Mouse (Mus musculus): ENCODE measurements around the gene Fam107a. TPM values are rescaled to one million over a fixed set of nuclear protein-coding genes. Genes with fewer than 3 reads are reported as not detected.

Fam107a gene
- total and polyA plus RNA-seq, 2 experiments from 2014 or later = 2.8 to 23.5 TPM

DNA sequence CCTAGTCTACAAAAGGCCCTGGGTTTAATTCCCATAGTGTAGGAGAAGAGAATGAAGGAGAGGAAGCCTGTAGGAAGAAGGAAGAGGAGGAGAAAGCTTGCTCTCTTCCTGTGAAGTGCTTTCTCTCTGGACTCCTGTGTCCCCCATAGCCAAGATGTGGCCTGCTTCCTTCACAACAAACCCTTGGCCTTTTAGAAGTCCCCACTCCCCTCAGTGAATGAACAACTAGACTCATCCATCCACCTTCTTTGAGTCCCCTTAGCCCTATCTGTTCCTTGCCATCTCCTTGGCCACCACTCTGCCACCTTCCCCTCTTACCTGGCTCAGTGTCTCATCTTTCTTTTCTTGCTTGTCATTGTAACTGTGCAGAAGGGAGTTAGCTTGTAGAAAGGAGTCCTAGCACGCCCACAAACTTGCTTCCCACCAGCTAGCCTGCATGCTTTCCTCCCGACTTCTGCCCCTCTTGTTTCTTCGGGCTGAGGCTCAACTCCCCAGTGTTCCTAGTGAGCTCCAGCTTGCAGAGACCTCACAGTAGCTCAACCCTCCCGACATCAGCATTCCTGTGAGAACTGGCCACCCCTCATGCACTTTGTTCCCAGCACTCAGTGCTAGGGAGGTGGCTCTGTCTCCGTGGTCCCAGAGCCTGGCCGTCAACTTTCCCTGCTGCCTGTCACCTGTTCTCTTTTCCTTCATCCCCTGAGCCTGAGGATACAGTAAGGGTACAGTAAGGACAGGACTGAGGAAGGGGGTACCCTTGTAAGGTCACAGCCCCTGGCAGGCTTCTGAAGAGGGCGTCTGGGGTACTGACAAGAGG, 60.1 kb downstream of the Fam107a start:
- Histone ChIP-seq H3K4me1 (ENCODE audit: insufficient read depth) (no peaks in the 10 kb centered on the region), H3K27me3 (ENCODE audit: insufficient read depth, low read length) (no peaks in the 10 kb centered on the region), H3K27ac (ENCODE audit: low read depth, low read length) (no peak overlapping the region), H3K4me3 (ENCODE audit: low read depth, low read length) (no peak overlapping the region), H3K36me3 (ENCODE audit: insufficient read depth) (no peaks in the 10 kb centered on the region), H3K4me2 (ENCODE audit: low read depth) (no peak overlapping the region), H3K9ac (no peak overlapping the region), H3K9me3 (ENCODE audit: low read length) (no peaks in the 10 kb centered on the region)
- DNase-seq = no peak
- 51% methylated on average over 7 of the region's 7 CpGs for whole genome bisulfite sequencing
- ATAC-seq = no peak
- no peak for TF ChIP-seq CTCF (IDR thresholded peaks at IDR 0.05; ENCODE audit: low read depth)

- no peaks in the 10 kb centered on the region for H3K4me1 ChIP-seq (ENCODE audit: insufficient read depth)
- no peak for ATAC-seq
- no peak for DNase-seq
- H3K9ac ChIP-seq = no peak overlapping the region
- no peaks in the 10 kb centered on the region for H3K9me3 ChIP-seq (ENCODE audit: low read length)
- H3K4me2 ChIP-seq (ENCODE audit: low read depth) = no peak overlapping the region
- no peaks in the 10 kb centered on the region for H3K36me3 ChIP-seq (ENCODE audit: insufficient read depth)
- no peaks in the 10 kb centered on the region for H3K27me3 ChIP-seq (ENCODE audit: insufficient read depth, low read length)
- H3K27ac ChIP-seq (ENCODE audit: low read depth, low read length) = no peak overlapping the region
- no peak for TF ChIP-seq CTCF (IDR thresholded peaks at IDR 0.05; ENCODE audit: low read depth)
- no peak overlapping the region for H3K4me3 ChIP-seq (ENCODE audit: low read depth, low read length)
- WGBS = 77% methylated on average over 5 of the region's 5 CpGs
Observed at GRCm38 (mm10) chr14:8256881-8257280, 60.9 kb downstream of the Fam107a start.

DNA sequence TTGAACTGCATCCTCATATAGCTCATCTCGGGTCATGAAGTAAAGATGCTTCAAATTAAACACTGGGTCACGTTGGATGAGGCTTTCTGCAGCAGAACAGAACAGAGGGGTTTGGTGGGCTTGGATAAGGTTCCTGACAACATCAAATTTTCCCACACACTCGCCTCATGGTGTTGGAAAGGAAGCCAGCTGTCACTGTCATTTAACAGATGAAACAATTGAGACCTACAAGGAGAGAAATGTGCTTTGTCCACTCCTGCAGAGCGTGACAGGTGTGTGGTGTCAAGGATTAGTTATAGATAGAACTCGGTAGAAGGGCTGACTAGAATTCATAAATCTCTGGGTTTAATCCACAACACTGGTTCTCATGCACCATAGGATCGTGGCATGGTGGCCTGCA, 61.8 kb downstream of the Fam107a start:
- WGBS = 74% methylated on average over 6 of the region's 6 CpGs
- DNase-seq = no peak
- no peak for ATAC-seq

GRCm38 (mm10) chr14:8255076-8255729, 62.6 kb downstream of the Fam107a start:
- peak; percentile 85 for ATAC-seq

More for the DNA sequence above, 61.8 kb downstream of the Fam107a start:
- Histone ChIP-seq H3K27ac (ENCODE audit: low read depth, low read length) (no peak overlapping the region), H3K4me2 (ENCODE audit: low read depth) (no peak overlapping the region), H3K9me3 (ENCODE audit: low read length) (no peaks in the 10 kb centered on the region), H3K36me3 (ENCODE audit: insufficient read depth) (no peaks in the 10 kb centered on the region), H3K9ac (no peak overlapping the region), H3K4me1 (ENCODE audit: insufficient read depth) (no peaks in the 10 kb centered on the region), H3K27me3 (ENCODE audit: insufficient read depth, low read length) (no peaks in the 10 kb centered on the region), H3K4me3 (ENCODE audit: low read depth, low read length) (no peak overlapping the region)
- no peak for TF ChIP-seq CTCF (IDR thresholded peaks at IDR 0.05; ENCODE audit: low read depth)

GRCm38 (mm10) chr14:8251330-8251885, 66.4 kb downstream of the Fam107a start:
- Histone ChIP-seq H3K27me3 (ENCODE audit: insufficient read depth, low read length) (no peaks in the 10 kb centered on the region), H3K4me1 (ENCODE audit: insufficient read depth) (no peaks in the 10 kb centered on the region), H3K36me3 (ENCODE audit: insufficient read depth) (no peaks in the 10 kb centered on the region), H3K9me3 (ENCODE audit: low read length) (no peaks in the 10 kb centered on the region), H3K4me2 (ENCODE audit: low read depth) (no peak overlapping the region), H3K9ac (no peak overlapping the region), H3K27ac (ENCODE audit: low read depth, low read length) (no peak overlapping the region), H3K4me3 (ENCODE audit: low read depth, low read length) (no peak overlapping the region)
- WGBS = 86% methylated on average over 8 of the region's 8 CpGs
- no peak for TF ChIP-seq CTCF (IDR thresholded peaks at IDR 0.05; ENCODE audit: low read depth)
- no peak for ATAC-seq
- DNase-seq = no peak

More at GRCm38 (mm10) chr14:8255076-8255729, 62.6 kb downstream of the Fam107a start:
- WGBS = 69% methylated on average over 7 of the region's 7 CpGs
- no peaks in the 10 kb centered on the region for H3K36me3 ChIP-seq (ENCODE audit: insufficient read depth)
- peak; percentile 73 for DNase-seq
- no peak overlapping the region for H3K27ac ChIP-seq (ENCODE audit: low read depth, low read length)
- no peaks in the 10 kb centered on the region for H3K27me3 ChIP-seq (ENCODE audit: insufficient read depth, low read length)
- TF ChIP-seq CTCF (IDR thresholded peaks at IDR 0.05; ENCODE audit: low read depth) = peak; percentile 78
- H3K4me1 ChIP-seq (ENCODE audit: insufficient read depth) = no peaks in the 10 kb centered on the region
- H3K4me3 ChIP-seq (ENCODE audit: low read depth, low read length) = no peak overlapping the region
- no peak overlapping the region for H3K4me2 ChIP-seq (ENCODE audit: low read depth)
- no peaks in the 10 kb centered on the region for H3K9me3 ChIP-seq (ENCODE audit: low read length)
- no peak overlapping the region for H3K9ac ChIP-seq

GRCm38 (mm10) chr14:8250141-8250871, 67.5 kb downstream of the Fam107a start:
- ATAC-seq (no peak), DNase-seq (no peak)
- Histone ChIP-seq H3K4me2 (ENCODE audit: low read depth) (no peak overlapping the region), H3K36me3 (ENCODE audit: insufficient read depth) (no peaks in the 10 kb centered on the region), H3K9me3 (ENCODE audit: low read length) (no peaks in the 10 kb centered on the region), H3K27me3 (ENCODE audit: insufficient read depth, low read length) (no peaks in the 10 kb centered on the region), H3K4me3 (ENCODE audit: low read depth, low read length) (no peak overlapping the region), H3K9ac (no peak overlapping the region), H3K4me1 (ENCODE audit: insufficient read depth) (no peaks in the 10 kb centered on the region), H3K27ac (ENCODE audit: low read depth, low read length) (no peak overlapping the region)
- TF ChIP-seq CTCF (IDR thresholded peaks at IDR 0.05; ENCODE audit: low read depth) = no peak
- WGBS = 93% methylated on average over 9 of the region's 9 CpGs

Measured in forebrain, postnatal 0 days (tissue).